Mouse (Mus musculus) lung, postnatal 0 days (tissue): ENCODE results near the gene Gadl1. TPM values are rescaled to one million over a fixed set of nuclear protein-coding genes. Genes with fewer than 3 reads are reported as not detected.
A peak's percentile ranks its signal among the peaks of the same experiment; 100 is the strongest.

ENCODE experiments used
- ATAC-seq: fragments of 200-750 bp; cut with Nextera tagmentation; 2 replicates; pipeline ENCODE4 v1.8.0; 2017; ENCODE audit warnings: moderate library complexity
- DNase-seq: peaks from one replicate; pipeline ENCODE4 v3.0.0-alpha.2; 2016; ENCODE audit warnings: low spot score
- H3K27ac ChIP-seq: fragments of 300-500 bp; sonication (generic); 2 replicates; pipeline ENCODE4 v1.5.1; 2014; ENCODE audit warnings: antibody characterized with exemption, mild to moderate bottlenecking, low read length, mixed read lengths
- H3K27me3 ChIP-seq: fragments of 300-500 bp; sonication (generic); replicated peaks from 2 replicates; pipeline ENCODE4 v1.6.1; 2014; ENCODE audit warnings: low read length, mixed read lengths; ENCODE audit not compliant: insufficient read depth
- H3K36me3 ChIP-seq: fragments of 300-500 bp; sonication (generic); 2 replicates; pipeline ENCODE4 v1.6.1; 2014; ENCODE audit warnings: low read length, mixed read lengths; ENCODE audit not compliant: insufficient read depth
- H3K4me1 ChIP-seq: fragments of 300-500 bp; sonication (generic); 2 replicates; pipeline ENCODE4 v1.6.1; 2014; ENCODE audit warnings: antibody characterized with exemption, low read depth, low read length, mixed read lengths; ENCODE audit not compliant: insufficient read depth
- H3K4me2 ChIP-seq: fragments of 300-500 bp; sonication (generic); replicated peaks from 2 replicates; pipeline ENCODE4 v1.6.1; 2014; ENCODE audit warnings: low read depth, mild to moderate bottlenecking, low read length, moderate library complexity, mixed read lengths
- H3K4me3 ChIP-seq: fragments of 300-500 bp; sonication (generic); 2 replicates; pipeline ENCODE4 v1.5.1; 2014; ENCODE audit warnings: low read depth, low read length
- H3K9ac ChIP-seq: fragments of 300-500 bp; sonication (generic); replicated peaks from 2 replicates; pipeline ENCODE4 v1.6.1; 2014; ENCODE audit warnings: low read depth, mild to moderate bottlenecking
- H3K9me3 ChIP-seq: fragments of 300-500 bp; sonication (generic); 2 replicates; pipeline ENCODE4 v1.6.1; 2016; ENCODE audit warnings: low read length, mixed read lengths
- CTCF ChIP-seq: IDR thresholded peaks from 2 replicates; pipeline ENCODE4 v1.5.1; 2016; ENCODE audit warnings: antibody characterized with exemption, mild to moderate bottlenecking
- EP300 ChIP-seq: IDR thresholded peaks from 2 replicates; pipeline ENCODE4 v1.6.1; 2016; ENCODE audit warnings: antibody characterized with exemption, mild to moderate bottlenecking, control low read depth
- WGBS: fragments of 180-500 bp; shearing (Covaris S2); extraction: QIAGEN DNeasy Blood & Tissue Kit; methylation state at CpG from one replicate; pipeline ENCODE4 v1.1.7; 2014; 5-methylcytosine and 5-hydroxymethylcytosine counted together
- polyA plus RNA-seq: library from polyadenylated mRNA; unstranded; fragments of >200 nt; fragmentation: Nextera tagmentation; extraction: Ambion mirVana; gene quantifications from 2 replicates; pipeline ENCODE4 v1.2.1, GENCODE M21; 2015

The Gadl1 gene
- polyA plus RNA-seq, 1 experiment from 2014 or later = 0.47 TPM

GRCm38 (mm10) chr9:115881137-115881536 lies 28.1 kb upstream of the Gadl1 start:
- H3K9ac ChIP-seq = no peak overlapping the region
- no peaks in the 10 kb centered on the region for H3K36me3 ChIP-seq
- H3K27me3 ChIP-seq = no peaks in the 10 kb centered on the region
- 81% methylated on average over 3 of the region's 3 CpGs for WGBS
- TF ChIP-seq CTCF (peak; percentile 45), EP300 (no peak)
- H3K4me1 ChIP-seq = no peaks in the 10 kb centered on the region
- no peak overlapping the region for H3K4me3 ChIP-seq
- H3K27ac ChIP-seq = no peak overlapping the region
- H3K9me3 ChIP-seq = no peaks in the 10 kb centered on the region
- H3K4me2 ChIP-seq = no peak overlapping the region
- ATAC-seq (no peak), DNase-seq (no peak)

- 70% methylated on average over 5 of the region's 5 CpGs for WGBS
Observed at GRCm38 (mm10) chr9:115882627-115883200, 26.5 kb upstream of the Gadl1 start.

GRCm38 (mm10) chr9:115883413-115883812 lies 25.8 kb upstream of the Gadl1 start:
- H3K4me2 ChIP-seq = no peak overlapping the region
- WGBS = 64% methylated on average over 5 of the region's 5 CpGs
- H3K9me3 ChIP-seq = no peaks in the 10 kb centered on the region
- no peak overlapping the region for H3K27ac ChIP-seq
- H3K4me1 ChIP-seq = no peaks in the 10 kb centered on the region
- no peak overlapping the region for H3K9ac ChIP-seq
- DNase-seq (no peak), ATAC-seq (no peak)
- no peaks in the 10 kb centered on the region for H3K36me3 ChIP-seq
- no peak overlapping the region for H3K4me3 ChIP-seq
- no peaks in the 10 kb centered on the region for H3K27me3 ChIP-seq
- TF ChIP-seq EP300 = no peak
- no peak for TF ChIP-seq CTCF

More at GRCm38 (mm10) chr9:115882627-115883200, 26.5 kb upstream of the Gadl1 start:
- no peaks in the 10 kb centered on the region for H3K27me3 ChIP-seq
- TF ChIP-seq CTCF (no peak), EP300 (no peak)
- H3K4me1 ChIP-seq = no peaks in the 10 kb centered on the region
- no peak for ATAC-seq
- H3K4me2 ChIP-seq = no peak overlapping the region
- H3K4me3 ChIP-seq = no peak overlapping the region
- DNase-seq = no peak
- H3K9me3 ChIP-seq = no peaks in the 10 kb centered on the region
- no peak overlapping the region for H3K27ac ChIP-seq
- H3K9ac ChIP-seq = no peak overlapping the region
- no peaks in the 10 kb centered on the region for H3K36me3 ChIP-seq

GRCm38 (mm10) chr9:115887571-115887970 lies 21.7 kb upstream of the Gadl1 start:
- TF ChIP-seq CTCF = no peak
- no peak for TF ChIP-seq EP300
- Histone ChIP-seq H3K27me3 (no peaks in the 10 kb centered on the region), H3K4me3 (no peak overlapping the region), H3K27ac (no peak overlapping the region), H3K9ac (no peak overlapping the region), H3K4me1 (no peaks in the 10 kb centered on the region), H3K36me3 (no peaks in the 10 kb centered on the region), H3K9me3 (no peaks in the 10 kb centered on the region), H3K4me2 (no peak overlapping the region)
- ATAC-seq (no peak), DNase-seq (no peak)
- WGBS = 78% methylated on average over 5 of the region's 5 CpGs

GRCm38 (mm10) chr9:115893131-115893530 lies 16.1 kb upstream of the Gadl1 start:
- no peaks in the 10 kb centered on the region for H3K27me3 ChIP-seq
- H3K4me1 ChIP-seq = no peaks in the 10 kb centered on the region
- no peak overlapping the region for H3K4me2 ChIP-seq
- no peaks in the 10 kb centered on the region for H3K9me3 ChIP-seq
- H3K9ac ChIP-seq = no peak overlapping the region
- H3K4me3 ChIP-seq = no peak overlapping the region
- TF ChIP-seq EP300 (no peak), CTCF (no peak)
- H3K27ac ChIP-seq = no peak overlapping the region
- ATAC-seq (no peak), DNase-seq (no peak)
- 69% methylated on average over 4 of the region's 4 CpGs for WGBS
- H3K36me3 ChIP-seq = no peaks in the 10 kb centered on the region

DNA sequence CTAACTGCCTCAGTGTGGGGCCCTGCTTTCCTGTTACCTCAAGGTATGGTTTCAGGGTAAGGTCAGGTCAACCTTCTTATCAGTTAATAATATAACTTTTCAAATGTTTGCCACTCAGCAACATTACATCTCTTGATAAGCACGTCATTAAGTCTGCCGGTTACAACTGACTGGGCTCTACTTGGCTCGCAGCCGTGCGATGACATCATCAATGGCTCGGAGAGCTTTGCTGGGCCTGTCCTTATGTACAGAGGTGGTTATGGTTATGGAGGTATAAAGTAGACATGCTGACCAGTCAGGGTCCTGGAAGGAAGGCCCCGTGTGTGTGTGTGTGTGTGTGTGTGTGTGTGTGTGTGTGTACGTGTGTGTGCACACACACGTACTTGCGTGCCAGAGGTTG lies 15.3 kb upstream of the Gadl1 start:
- no peak; the same call in 1 of the 2 replicates for ATAC-seq

DNA sequence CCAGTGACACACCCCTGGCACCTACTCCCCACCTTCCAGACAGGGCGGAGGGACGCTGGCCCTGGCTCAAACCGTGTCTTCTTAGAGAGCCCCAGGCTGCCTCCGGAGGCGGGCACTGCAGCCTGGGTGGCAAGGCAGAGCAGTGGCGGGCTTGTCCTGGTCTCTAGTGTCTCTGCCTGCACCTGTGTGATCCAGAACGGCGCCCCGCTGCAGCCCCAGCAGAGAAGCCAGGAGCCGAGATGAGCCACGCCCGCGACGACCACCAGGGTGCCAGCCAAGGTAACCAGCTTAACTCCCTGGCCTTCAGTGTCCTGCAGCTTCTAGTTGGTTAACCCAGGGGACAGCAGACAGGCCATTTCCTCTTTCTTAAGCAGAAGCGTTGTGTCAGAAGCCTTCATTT lies 930 bp upstream of the Gadl1 start:
- no peak for ATAC-seq
- Histone ChIP-seq H3K27ac (no peak overlapping the region), H3K9ac (no peak overlapping the region), H3K9me3 (no peaks in the 10 kb centered on the region), H3K4me2 (no peak overlapping the region), H3K4me1 (no peaks in the 10 kb centered on the region), H3K36me3 (no peaks in the 10 kb centered on the region), H3K4me3 (no peak overlapping the region), H3K27me3 (no peaks in the 10 kb centered on the region)
- TF ChIP-seq CTCF (no peak), EP300 (no peak)
- 15% methylated on average over 15 of the region's 15 CpGs for WGBS
- DNase-seq = no peak

More for the DNA sequence above, 15.3 kb upstream of the Gadl1 start:
- no peak for TF ChIP-seq EP300
- no peak for TF ChIP-seq CTCF
- no peaks in the 10 kb centered on the region for H3K9me3 ChIP-seq
- H3K4me3 ChIP-seq = no peak overlapping the region
- H3K36me3 ChIP-seq = no peaks in the 10 kb centered on the region
- 76% methylated on average over 10 of the region's 10 CpGs for WGBS
- H3K27ac ChIP-seq = no peak overlapping the region
- DNase-seq = peak; percentile 41
- no peak overlapping the region for H3K9ac ChIP-seq
- H3K27me3 ChIP-seq = no peaks in the 10 kb centered on the region
- H3K4me2 ChIP-seq = no peak overlapping the region
- no peaks in the 10 kb centered on the region for H3K4me1 ChIP-seq
